Mouse (Mus musculus): ENCODE measurements around the gene Gabra5. TPM values are rescaled to one million over a fixed set of nuclear protein-coding genes. Genes with fewer than 3 reads are reported as not detected.

The Gabra5 gene
- polyA plus RNA-seq, 1 experiment from 2014 or later: 61.4 TPM

DNA sequence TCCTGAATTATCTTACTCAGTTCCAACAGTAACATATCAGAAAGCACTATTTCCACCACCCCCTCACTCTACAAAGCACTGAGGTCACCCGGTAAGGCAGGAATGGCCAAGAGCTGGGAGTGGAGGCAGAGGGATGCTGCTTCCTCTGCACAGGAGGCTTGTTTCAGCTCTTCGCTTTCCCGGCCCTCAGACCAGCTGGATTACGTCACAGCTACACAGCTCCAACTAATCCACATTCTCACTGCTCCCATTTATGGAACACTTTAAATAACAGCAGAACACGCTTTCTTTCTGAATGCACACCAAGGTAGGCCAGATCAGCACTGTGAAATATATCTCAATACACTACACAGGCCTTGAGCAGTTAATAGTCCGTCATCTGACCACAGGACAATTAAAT, 146.0 kb downstream of the Gabra5 start:
- H3K9me3 ChIP-seq (ENCODE audit: control insufficient read depth, low read length): no peaks in the 10 kb centered on the region
- no peaks in the 10 kb centered on the region for H3K4me1 ChIP-seq (ENCODE audit: control insufficient read depth, insufficient read depth, low read length)
- no peak overlapping the region for H3K9ac ChIP-seq (replicated peaks; ENCODE audit: low read depth, low read length)
- H3K4me2 ChIP-seq (ENCODE audit: low read depth, low read length): no peak overlapping the region
- WGBS: 93% methylated on average over 6 of the region's 6 CpGs
- ATAC-seq (ENCODE audit: low read depth): no peak
- H3K27ac ChIP-seq (ENCODE audit: low read depth, low read length): no peak overlapping the region
- H3K36me3 ChIP-seq (ENCODE audit: control insufficient read depth, insufficient read depth, low read length): no peaks in the 10 kb centered on the region
- no peaks in the 10 kb centered on the region for H3K27me3 ChIP-seq (ENCODE audit: control insufficient read depth, insufficient read depth, low read length)
- H3K4me3 ChIP-seq (ENCODE audit: low read depth, low read length): no peak overlapping the region

DNA sequence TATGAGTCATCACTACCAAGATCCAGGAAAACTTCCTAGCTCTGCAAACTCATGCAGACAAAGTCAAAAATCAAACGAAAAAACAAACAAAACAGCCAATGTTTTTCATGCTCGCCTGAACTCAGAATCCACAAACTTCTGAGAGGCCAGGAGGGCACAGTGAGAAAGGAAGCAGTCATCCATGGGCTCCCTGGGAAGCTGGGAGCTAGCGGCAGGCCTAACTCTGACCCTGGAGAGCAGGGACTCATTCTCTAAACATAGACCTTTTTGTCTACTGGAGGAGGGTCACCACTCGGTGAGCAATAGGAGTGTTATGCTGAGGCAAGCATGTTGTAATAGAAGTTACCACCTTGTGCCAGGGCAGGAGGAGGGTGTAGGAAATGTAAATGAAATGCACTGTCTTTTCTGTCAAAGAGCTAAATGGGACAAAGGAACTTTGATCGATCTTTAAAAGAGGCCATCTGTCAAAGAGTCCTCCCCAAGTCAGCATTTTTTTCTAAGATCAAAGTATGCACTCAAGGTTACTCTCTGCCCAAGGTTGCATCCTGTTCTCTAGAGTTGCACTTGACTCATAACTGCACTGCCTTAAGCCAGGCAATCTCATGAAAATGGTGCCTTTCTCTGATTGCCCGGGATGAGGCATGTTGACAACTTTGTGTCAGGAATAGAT, 151.9 kb downstream of the Gabra5 start:
- ATAC-seq (ENCODE audit: low read depth): no peak
- Histone ChIP-seq H3K9ac (replicated peaks; ENCODE audit: low read depth, low read length) (no peak overlapping the region), H3K9me3 (ENCODE audit: control insufficient read depth, low read length) (no peaks in the 10 kb centered on the region), H3K27me3 (ENCODE audit: control insufficient read depth, insufficient read depth, low read length) (no peaks in the 10 kb centered on the region), H3K4me2 (ENCODE audit: low read depth, low read length) (no peak overlapping the region), H3K36me3 (ENCODE audit: control insufficient read depth, insufficient read depth, low read length) (no peaks in the 10 kb centered on the region), H3K27ac (ENCODE audit: low read depth, low read length) (no peak overlapping the region), H3K4me1 (ENCODE audit: control insufficient read depth, insufficient read depth, low read length) (no peaks in the 10 kb centered on the region), H3K4me3 (ENCODE audit: low read depth, low read length) (no peak overlapping the region)
- WGBS: 53% methylated on average over 6 of the region's 6 CpGs

Other genes starting within 250 kb of the Gabra5 start
- 11.0 and 16.4 TPM in 2 replicates for gene Gabrg3, start 122.9 kb downstream of the Gabra5 start, polyA plus RNA-seq (2014; fragmentation: Nextera tagmentation; extraction: Ambion mirVana)
- gene Gabrb3, start 90.4 kb downstream of the Gabra5 start, polyA plus RNA-seq (2014; fragmentation: Nextera tagmentation; extraction: Ambion mirVana): 81.0 and 95.3 TPM in 2 replicates

Measured in neural tube, embryonic 14.5 days (tissue).